In the genomic region with DNA sequence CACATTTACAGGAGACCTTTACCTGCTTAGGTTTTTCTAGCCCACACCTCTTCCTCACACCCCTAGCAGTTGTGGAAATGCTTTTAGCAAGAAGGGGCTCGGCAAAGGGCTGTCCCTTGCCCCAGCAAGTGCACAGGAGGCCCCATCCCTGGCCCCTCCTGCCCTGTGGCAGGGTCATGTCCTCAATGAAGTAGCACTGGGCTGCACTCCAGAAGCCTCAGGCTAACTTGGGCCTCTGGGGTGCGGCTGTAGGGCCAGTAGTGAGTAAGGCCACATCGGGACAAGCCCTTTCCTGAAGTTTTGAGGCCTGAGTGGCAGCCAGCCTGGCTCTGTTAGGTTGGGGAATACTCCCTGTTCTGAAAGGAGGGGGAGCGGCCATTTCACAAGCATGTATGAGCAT, we compare ENCODE assay signal across 12 mouse cellular contexts. TPM values are rescaled to one million over a fixed set of nuclear protein-coding genes. Genes with fewer than 3 reads are reported as not detected.
DNase-seq lines count a peak whose midpoint lies in the region; ATAC-seq lines count a peak whose summit lies in the region.
"Had no signal": no experiment of that assay in that cellular context is flagged by ENCODE, and none has a peak within 500 bp of the region (broad histone marks: within the 10 kb centered on the region; RNA-seq: fewer than 3 reads in every experiment).

No protein-coding gene starts in this region.

- peaks cover 3% of the 10 kb centered on the region; the same call in 1 of the 2 replicates for H3K4me1 ChIP-seq in heart, embryonic 11.5 days (ENCODE audit: control insufficient read depth, insufficient read depth, low read length)
- peaks cover 22% of the 10 kb centered on the region for H3K4me1 ChIP-seq in heart, embryonic 15.5 days (replicated peaks)
- H3K4me1 ChIP-seq in forebrain, embryonic 11.5 days (replicated peaks; ENCODE audit: control insufficient read depth, insufficient read depth, low read length), result no peaks in the 10 kb centered on the region

- no peaks in the 10 kb centered on the region for H3K9me3 ChIP-seq in heart, embryonic 11.5 days (replicated peaks; ENCODE audit: control insufficient read depth, low read length)
- H3K9me3 ChIP-seq in heart, embryonic 15.5 days (replicated peaks), result no peaks in the 10 kb centered on the region
- no peaks in the 10 kb centered on the region for H3K9me3 ChIP-seq in forebrain, embryonic 11.5 days (ENCODE audit: control insufficient read depth, low read length)
- H3K9me3 ChIP-seq: limb, embryonic 12.5 days had no signal

- H3K27ac ChIP-seq in heart, embryonic 11.5 days (ENCODE audit: low read depth, low read length), result no peak overlapping the region
- no peak overlapping the region for H3K27ac ChIP-seq in heart, embryonic 15.5 days
- no peak overlapping the region for H3K27ac ChIP-seq in forebrain, embryonic 11.5 days (ENCODE audit: low read depth, low read length)
- H3K27ac ChIP-seq: limb, embryonic 12.5 days had no signal

- ATAC-seq in heart, embryonic 11.5 days (replicated peaks; ENCODE audit: insufficient number of reproducible peaks, low FRiP score, low TSS enrichment), result no peak
- ATAC-seq in heart, embryonic 15.5 days (replicated peaks; ENCODE audit: insufficient number of reproducible peaks, insufficient read depth, low FRiP score, low read depth), result peak; percentile 70
- ATAC-seq in frontal cortex, adult (ENCODE audit: low TSS enrichment), result no peak
- no peak for ATAC-seq in forebrain, embryonic 11.5 days (replicated peaks; ENCODE audit: low FRiP score)
- ATAC-seq: CD4-positive, CD25-positive, alpha-beta regulatory T cell, adult 4 months; intestine, embryonic 16.5 days had no signal

- no peaks in the 10 kb centered on the region for H3K27me3 ChIP-seq in heart, embryonic 11.5 days (ENCODE audit: control insufficient read depth, insufficient read depth, low read length)
- 0 out of 2 replicates have a peak, but pooled peaks cover 3% of the 10 kb centered on the region for H3K27me3 ChIP-seq in heart, embryonic 15.5 days
- H3K27me3 ChIP-seq in forebrain, embryonic 11.5 days (ENCODE audit: control insufficient read depth, insufficient read depth, low read length), result no peaks in the 10 kb centered on the region
- H3K27me3 ChIP-seq: limb, embryonic 12.5 days had no signal

- DNase-seq in heart, adult 18-20 months, result peak; percentile 78 to 85
- peak; percentile 50 to 53 for DNase-seq in adrenal gland, postnatal 36 days
- peak; percentile 65 for DNase-seq in lung, postnatal 25 days (ENCODE audit: low spot score)
- no peak for DNase-seq in forebrain, embryonic 11.5 days (ENCODE audit: low spot score)
- DNase-seq in ovary, postnatal 10 days (ENCODE audit: low spot score), result no peak

- WGBS in heart, embryonic 11.5 days (ENCODE audit: insufficient replicate concordance), result 66% methylated on average over 4 of the region's 4 CpGs
- WGBS in heart, embryonic 15.5 days, result 57% methylated on average over 4 of the region's 4 CpGs
- WGBS in forebrain, embryonic 11.5 days, result 73% methylated on average over 4 of the region's 4 CpGs

- no peaks in the 10 kb centered on the region for H3K36me3 ChIP-seq in heart, embryonic 11.5 days (ENCODE audit: control insufficient read depth, insufficient read depth, low read length)
- H3K36me3 ChIP-seq in heart, embryonic 15.5 days, result no peaks in the 10 kb centered on the region
- no peaks in the 10 kb centered on the region for H3K36me3 ChIP-seq in forebrain, embryonic 11.5 days (ENCODE audit: control insufficient read depth, insufficient read depth, low read length)
- H3K36me3 ChIP-seq: limb, embryonic 12.5 days had no signal

- no peak overlapping the region for H3K4me2 ChIP-seq in heart, embryonic 11.5 days
- no peak overlapping the region for H3K4me2 ChIP-seq in heart, embryonic 15.5 days
- no peak overlapping the region for H3K4me2 ChIP-seq in forebrain, embryonic 11.5 days (ENCODE audit: low read depth, low read length, severe bottlenecking)
- H3K4me2 ChIP-seq: limb, embryonic 12.5 days had no signal

- no peak overlapping the region for H3K4me3 ChIP-seq in heart, embryonic 11.5 days (ENCODE audit: low read depth, low read length)
- H3K4me3 ChIP-seq in heart, embryonic 15.5 days, result no peak overlapping the region
- H3K4me3 ChIP-seq in forebrain, embryonic 11.5 days (ENCODE audit: low read depth, low read length), result no peak overlapping the region
- H3K4me3 ChIP-seq: limb, embryonic 12.5 days had no signal

- no peak overlapping the region for H3K9ac ChIP-seq in heart, embryonic 11.5 days (ENCODE audit: low read depth, low read length)
- no peak overlapping the region for H3K9ac ChIP-seq in heart, embryonic 15.5 days
- H3K9ac ChIP-seq in forebrain, embryonic 11.5 days (ENCODE audit: low read length), result no peak overlapping the region

RNA-seq across cellular contexts. Expression of a gene that starts 6.7 kb away (rescaled TPM):
- 1 to 10 TPM; 4.3 to 8.0 TPM for total RNA-seq in heart, adult 18-20 months (2021)
- 0.15 and 0.26 TPM in 2 replicates for polyA plus RNA-seq in heart, embryonic 11.5 days (2014; fragmentation: Nextera tagmentation; extraction: Ambion mirVana)
- 1 to 10 TPM in 1 of 2 experiments, under 1 TPM in 1; 0.82 to 3.7 TPM for total RNA-seq in adrenal gland, postnatal 36 days (2021)
- polyA plus RNA-seq in heart, embryonic 15.5 days (2015; fragmentation: Nextera tagmentation; extraction: Ambion mirVana), result 0.35 and 0.43 TPM in 2 replicates
- polyA plus RNA-seq in forebrain, embryonic 11.5 days (2014; fragmentation: Nextera tagmentation; extraction: Ambion mirVana), result 0.08 and 0.19 TPM in 2 replicates
- total RNA-seq: midbrain, postnatal 0 days had no signal
- polyA plus RNA-seq: CD4-positive, CD25-positive, alpha-beta regulatory T cell, adult 4 months; midbrain, postnatal 0 days had no signal

RNA-seq across cellular contexts. Expression of a gene that starts 27.2 kb away (rescaled TPM):
- total RNA-seq in heart, adult 18-20 months (2021), result 100 to 1,000 TPM; 307 to 322 TPM
- polyA plus RNA-seq in heart, embryonic 11.5 days (2014; fragmentation: Nextera tagmentation; extraction: Ambion mirVana), result 363 and 374 TPM in 2 replicates
- total RNA-seq in adrenal gland, postnatal 36 days (2021), result 100 to 1,000 TPM; 245 to 370 TPM
- polyA plus RNA-seq in heart, embryonic 15.5 days (2015; fragmentation: Nextera tagmentation; extraction: Ambion mirVana), result 245 and 292 TPM in 2 replicates
- polyA plus RNA-seq in forebrain, embryonic 11.5 days (2014; fragmentation: Nextera tagmentation; extraction: Ambion mirVana), result 330 and 336 TPM in 2 replicates

RNA-seq across cellular contexts. Expression of a gene that starts 43.4 kb away (rescaled TPM):
- 10 to 100 TPM; 28.0 to 30.5 TPM for total RNA-seq in heart, adult 18-20 months (2021)
- polyA plus RNA-seq in heart, embryonic 11.5 days (2014; fragmentation: Nextera tagmentation; extraction: Ambion mirVana), result 6.7 and 8.4 TPM in 2 replicates
- total RNA-seq in adrenal gland, postnatal 36 days (2021), result 10 to 100 TPM; 66.5 to 76.6 TPM
- 7.2 and 10.5 TPM in 2 replicates for polyA plus RNA-seq in heart, embryonic 15.5 days (2015; fragmentation: Nextera tagmentation; extraction: Ambion mirVana)
- 18.1 and 27.8 TPM in 2 replicates for polyA plus RNA-seq in forebrain, embryonic 11.5 days (2014; fragmentation: Nextera tagmentation; extraction: Ambion mirVana)

Comparison
In these comparisons a context has a peak if more than half of its experiments do, and no peak if none do; other contexts are left out.
1. DNase-seq: peak in heart, adult 18-20 months (2 of 2), adrenal gland, postnatal 36 days (2 of 2) and lung, postnatal 25 days (single experiment); none in forebrain, embryonic 11.5 days (single experiment) and ovary, postnatal 10 days (single experiment).